Mouse (Mus musculus): ENCODE measurements around the gene Scube2.
A peak's percentile ranks its signal among the peaks of the same experiment; 100 is the strongest.

Scube2 gene

DNA sequence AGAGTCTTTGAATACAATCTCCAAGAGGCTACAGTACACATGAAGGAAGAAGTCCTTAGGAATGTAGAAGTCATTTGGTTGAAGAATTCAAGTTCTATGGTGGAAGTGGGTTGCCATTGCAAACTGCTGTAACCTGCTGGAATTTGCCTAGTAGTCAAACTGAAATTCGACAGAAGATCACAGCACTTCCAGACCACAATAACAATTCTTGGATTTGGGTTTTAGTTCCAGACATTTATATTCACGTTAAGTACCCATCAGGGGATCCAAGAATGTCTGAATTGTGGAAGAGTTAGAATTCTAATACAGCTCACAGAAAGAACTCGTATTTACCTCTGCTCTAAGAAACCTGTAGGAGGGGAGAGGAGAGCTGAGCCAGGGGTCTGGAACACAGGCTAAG lies 14.9 kb downstream of the Scube2 start:
- no peak for DNase-seq (ENCODE audit: low spot score)

DNA sequence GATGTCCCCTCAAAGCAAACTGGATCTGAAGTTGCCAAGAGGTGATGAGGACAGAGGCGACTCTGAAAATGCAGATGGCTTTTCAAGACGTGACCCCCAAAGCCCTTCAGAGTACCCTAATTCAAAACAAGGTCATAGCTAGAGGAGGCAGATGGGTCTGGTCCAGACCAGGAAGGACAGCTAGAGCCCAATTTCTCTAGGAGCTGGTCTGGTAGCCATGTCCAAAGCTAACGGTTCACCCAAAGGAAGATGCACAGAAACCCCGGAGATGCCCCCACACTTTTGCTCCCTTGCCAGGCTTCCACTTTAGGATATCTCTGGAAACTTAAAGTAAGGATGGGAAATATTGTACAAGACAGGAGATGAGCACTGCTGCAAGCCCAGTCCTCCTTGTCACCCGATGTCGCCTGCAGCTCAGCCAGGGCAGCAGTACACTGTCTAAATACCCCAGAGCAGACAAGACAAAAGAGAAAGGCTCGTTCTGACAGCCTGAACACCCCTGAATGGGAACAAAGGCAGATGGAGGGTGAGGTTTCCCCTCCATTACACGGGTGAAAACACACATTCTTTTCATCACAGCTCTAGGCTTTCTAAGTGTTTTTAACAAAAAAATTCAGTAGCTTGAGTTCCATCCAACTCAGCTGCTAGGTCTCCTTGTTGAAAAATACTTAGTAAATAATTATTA lies 15.6 kb downstream of the Scube2 start:
- DNase-seq (ENCODE audit: low spot score) = no peak

DNA sequence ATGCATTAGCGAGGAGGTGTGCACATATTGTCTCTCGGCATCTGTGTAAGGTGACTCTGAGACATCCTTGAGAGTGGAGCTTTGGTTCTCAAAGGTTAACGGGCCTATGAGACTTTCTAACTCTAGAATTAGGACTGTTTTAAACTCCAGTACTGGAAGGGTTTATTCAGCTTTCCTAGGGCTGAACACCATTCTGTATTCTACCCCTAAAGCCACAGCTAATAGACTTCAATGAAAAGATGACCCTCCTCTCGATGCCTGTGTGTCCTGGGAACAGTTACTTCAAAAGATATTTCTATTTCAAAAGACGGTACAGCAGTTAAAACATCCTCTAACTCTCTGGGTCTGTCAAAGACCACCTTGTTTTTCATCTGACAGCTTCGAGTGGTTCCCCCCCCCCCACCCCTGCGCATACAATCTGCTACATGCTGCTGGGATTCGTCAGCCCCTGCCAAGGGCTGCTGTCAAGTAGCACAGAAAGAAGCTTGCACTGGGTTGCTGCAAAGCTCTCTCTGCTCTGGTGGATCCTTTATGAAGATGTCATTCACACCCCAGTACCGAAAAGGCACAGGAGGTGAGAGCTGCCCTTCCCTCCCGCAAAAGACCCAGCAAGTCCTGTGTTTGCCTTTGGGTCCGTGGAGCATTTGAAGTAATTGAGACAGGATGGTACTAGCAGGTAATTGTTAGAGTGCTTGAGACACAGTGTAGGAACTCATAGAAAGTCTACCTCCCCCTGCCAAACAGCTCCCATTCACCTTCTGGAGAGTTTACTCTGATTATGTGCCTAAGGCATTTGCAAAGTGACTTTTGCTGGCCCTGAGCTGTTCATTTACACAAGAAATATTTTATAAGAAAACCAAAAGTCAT lies 16.4 kb downstream of the Scube2 start:
- no peak for DNase-seq (ENCODE audit: low spot score)

- no peak for DNase-seq (ENCODE audit: low spot score)
Observed at GRCm38 (mm10) chr7:109844100-109844499, 21.4 kb downstream of the Scube2 start.

DNA sequence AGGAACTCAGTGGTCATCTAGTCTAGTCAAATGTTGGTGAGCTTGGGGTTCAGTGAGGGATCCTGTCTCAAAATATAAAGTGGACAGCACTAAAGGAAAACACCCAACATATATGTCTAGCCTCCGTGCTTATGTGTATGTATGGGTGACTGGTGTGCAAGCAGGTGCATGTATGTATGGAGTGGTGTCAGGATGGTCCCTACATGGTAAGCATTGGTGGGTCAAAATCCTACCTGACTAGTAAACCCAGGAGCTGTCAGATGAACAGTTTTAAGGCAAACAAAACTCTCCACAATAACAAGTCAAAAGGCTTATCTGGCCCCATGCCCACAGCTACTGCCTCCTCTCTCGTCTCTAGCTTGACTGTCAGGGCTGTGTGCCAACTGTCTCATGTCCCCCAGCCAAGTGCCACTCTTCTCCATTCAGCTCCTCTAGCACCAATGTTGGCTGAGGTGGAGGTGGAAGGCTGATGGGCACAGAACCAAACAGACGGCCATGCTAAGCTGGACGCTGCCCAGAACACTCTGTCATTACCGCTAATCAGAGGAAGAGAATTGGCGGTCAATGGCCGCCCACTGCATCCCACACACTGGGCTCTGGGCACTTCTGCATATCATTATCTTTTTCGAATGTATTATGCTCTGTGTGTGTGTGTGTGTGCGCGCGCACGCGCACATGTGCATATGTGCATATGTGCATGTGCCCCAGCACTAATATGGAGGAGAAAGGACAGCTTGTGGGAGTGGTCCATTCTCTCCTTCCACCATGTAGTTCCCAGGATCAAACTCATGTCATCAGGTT lies 23.7 kb downstream of the Scube2 start:
- DNase-seq (ENCODE audit: low spot score) = no peak

- DNase-seq (ENCODE audit: low spot score) = no peak
Observed at GRCm38 (mm10) chr7:109841031-109841430, 24.4 kb downstream of the Scube2 start.

GRCm38 (mm10) chr7:109838613-109839012 lies 26.9 kb downstream of the Scube2 start:
- no peak for DNase-seq (ENCODE audit: low spot score)

- no peak for DNase-seq (ENCODE audit: low spot score)
Observed at GRCm38 (mm10) chr7:109837651-109838050, 27.8 kb downstream of the Scube2 start.

- no peak for DNase-seq (ENCODE audit: low spot score)
Observed at GRCm38 (mm10) chr7:109834894-109835293, 30.6 kb downstream of the Scube2 start.

GRCm38 (mm10) chr7:109831376-109831775 lies 34.1 kb downstream of the Scube2 start:
- no peak for DNase-seq (ENCODE audit: low spot score)

- DNase-seq (ENCODE audit: low spot score) = no peak
Observed at GRCm38 (mm10) chr7:109826911-109827310, 38.6 kb downstream of the Scube2 start.

DNA sequence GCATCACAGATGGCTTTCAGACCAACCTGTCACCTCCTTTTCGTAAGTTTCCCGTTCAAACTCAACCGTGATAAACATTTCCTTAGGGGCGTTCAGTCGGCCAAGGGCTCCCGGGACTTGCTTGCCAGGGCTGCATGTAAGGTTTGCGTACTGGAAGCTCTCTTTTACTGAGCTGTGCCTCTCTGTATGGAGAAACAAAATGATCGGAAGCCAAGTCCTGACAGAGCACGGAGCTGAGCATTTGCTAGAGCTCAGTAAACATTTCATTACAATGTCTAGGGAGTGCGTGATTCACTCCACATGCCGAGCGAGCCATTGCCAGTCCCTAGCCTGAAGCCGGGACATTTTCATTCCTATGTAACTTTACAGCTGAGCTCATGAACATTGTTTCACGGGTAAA lies 40.2 kb downstream of the Scube2 start:
- peak; percentile 42 for DNase-seq (ENCODE audit: low spot score)

DNA sequence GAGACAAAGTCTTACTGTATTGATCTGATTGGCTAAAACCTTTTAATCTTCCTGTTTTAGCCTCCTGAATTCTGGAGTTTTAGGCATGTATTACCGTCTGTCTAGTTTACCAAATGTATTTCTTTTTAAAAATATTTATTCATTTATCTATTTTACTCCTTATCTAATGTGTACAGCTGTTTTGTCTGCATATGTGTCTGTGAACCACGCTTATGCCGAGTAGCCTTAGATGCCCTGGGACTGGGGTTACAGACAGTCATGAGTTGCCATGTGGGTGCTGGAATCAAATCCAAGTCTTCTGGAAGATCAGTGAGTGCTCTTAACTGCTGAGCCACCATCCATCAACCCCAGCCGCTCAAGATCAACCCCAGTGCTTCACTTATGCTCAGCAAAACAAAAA lies 46.9 kb downstream of the Scube2 start:
- DNase-seq (ENCODE audit: low spot score) = no peak

DNA sequence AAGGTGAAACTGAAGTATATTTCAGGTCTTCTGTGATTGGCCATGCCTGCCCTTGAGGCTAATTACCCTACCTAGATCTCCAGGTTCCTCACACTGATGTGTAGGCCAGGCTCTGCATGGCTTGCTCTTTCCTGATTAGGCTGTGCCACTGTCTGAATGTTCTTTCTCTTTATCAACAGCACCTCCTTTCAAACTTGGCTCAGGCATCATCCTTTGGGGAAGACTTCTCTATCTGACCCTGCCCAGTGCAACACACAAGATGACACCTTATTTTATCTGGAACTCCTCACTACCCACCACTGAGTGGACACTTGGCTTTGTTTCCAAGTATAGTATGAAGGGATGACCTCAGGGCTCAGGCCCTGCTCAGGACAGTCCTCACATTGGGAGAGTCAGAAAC lies 47.5 kb downstream of the Scube2 start:
- DNase-seq (ENCODE audit: low spot score) = no peak

DNA sequence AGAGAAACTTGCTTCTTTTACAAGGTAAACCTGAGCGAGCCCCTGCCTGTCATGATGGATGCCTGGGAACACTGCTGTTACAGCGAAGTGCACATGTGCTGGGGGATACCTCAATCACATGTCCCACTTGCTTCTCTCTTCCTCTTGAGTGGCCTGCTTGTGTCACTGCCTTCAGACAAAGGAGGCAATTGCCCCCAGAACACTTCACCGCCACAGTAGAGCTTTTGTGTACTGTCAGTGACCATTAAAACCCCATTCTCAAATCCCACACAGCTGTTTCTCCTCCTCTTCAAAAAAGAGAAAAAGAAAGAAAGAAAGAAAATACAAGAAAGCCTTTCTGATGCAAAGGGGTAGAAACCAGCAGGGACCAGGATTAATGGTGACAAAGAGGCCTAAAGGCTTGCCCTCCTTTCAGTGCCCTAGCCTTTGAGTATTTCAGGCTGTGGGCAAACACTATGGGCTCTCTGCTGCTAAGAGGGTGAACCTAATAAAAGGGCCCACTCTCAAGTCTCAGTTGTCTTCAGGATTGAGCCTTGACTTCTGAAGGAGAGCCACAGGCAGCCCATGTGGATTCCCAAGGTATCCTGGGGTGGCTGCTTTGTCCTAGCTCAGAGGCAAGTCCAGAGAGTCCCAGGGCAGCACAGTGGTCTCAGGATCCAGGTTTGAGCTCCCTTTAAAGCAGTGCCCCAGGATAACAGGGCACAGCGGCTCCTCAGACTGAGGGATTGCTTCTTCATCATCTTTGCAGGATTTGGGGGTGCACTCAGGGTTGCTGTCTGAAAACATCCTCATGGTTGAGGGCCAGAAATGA lies 51.9 kb downstream of the Scube2 start:
- no peak for DNase-seq (ENCODE audit: low spot score)

- no peak for DNase-seq (ENCODE audit: low spot score)
Observed at GRCm38 (mm10) chr7:109807616-109808485, 57.6 kb downstream of the Scube2 start.

DNA sequence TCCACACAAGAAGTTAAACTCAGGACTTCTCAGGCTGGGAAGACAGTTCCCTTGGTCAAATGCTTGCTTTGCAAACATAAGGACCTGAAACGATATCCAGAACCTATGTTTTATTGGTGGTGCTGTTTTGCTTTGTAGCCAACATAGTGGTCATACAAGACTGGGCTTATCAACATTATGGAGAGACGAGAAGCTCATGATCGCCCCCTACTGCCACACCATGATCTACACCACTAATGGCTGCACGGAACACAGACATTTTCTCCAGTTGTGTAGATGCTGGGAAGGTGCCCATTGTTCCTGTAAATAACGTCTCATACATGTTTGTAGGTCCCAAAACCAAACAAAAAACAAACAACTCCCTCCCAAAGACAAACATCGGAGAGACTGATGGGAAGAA lies 60.6 kb downstream of the Scube2 start:
- no peak for DNase-seq (ENCODE audit: low spot score)

- DNase-seq (ENCODE audit: low spot score) = no peak
Observed at GRCm38 (mm10) chr7:109804355-109804754, 61.1 kb downstream of the Scube2 start.

DNA sequence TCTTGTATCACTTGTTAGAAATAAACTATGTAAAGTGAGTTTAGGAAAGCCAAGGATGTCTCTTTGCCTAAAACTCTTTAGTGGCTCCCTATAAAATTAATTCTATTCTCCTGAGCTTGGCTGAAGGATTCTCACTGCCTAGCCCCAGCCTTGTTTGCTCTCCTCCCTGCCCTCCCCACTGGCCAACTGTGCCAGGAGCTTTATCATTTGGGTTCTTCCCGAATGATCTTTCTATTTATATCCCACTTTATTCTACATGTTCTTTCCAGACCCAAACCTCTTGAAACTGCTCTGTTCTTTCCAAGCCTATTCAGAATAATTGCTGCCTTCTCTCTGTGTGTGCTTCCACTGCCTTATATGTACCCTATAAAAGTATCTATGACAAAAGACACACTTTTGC lies 62.0 kb downstream of the Scube2 start:
- DNase-seq (ENCODE audit: low spot score) = no peak

DNA sequence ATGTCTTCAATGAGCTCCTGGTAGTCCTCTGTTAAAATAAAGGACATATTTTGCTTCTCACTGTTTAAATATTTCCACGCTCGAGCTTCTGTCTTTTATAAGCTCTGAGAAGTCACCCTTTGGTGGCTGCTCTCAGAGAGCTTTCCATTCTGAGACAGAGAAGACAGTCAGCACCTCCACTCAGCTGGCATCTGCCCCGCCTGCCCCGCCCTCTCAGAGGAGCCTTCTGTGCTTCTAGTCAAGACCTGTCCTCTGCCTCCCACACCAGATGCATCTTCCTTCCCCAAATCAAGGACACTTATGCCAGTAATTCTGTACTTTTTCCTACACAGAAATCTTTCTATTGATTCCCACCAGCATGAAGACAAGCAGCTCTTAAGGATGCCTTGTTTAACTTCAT lies 64.9 kb downstream of the Scube2 start:
- no peak for DNase-seq (ENCODE audit: low spot score)

GRCm38 (mm10) chr7:109799168-109799567 lies 66.3 kb downstream of the Scube2 start:
- DNase-seq (ENCODE audit: low spot score) = no peak
